Mouse (Mus musculus) adrenal gland, postnatal 10 days (tissue): ENCODE measurements at regions not wholly inside any gene's neighbourhood (a gene's known extent, or its start where the extent isn't known, plus 50 kb on each side); places are given as distances from the start of the nearest gene placed in this dataset.

Source experiments
- DNase-seq: peaks from one replicate; pipeline ENCODE4 v3.0.0; 2021; ENCODE audit warnings: mixed read lengths

- DNase-seq: no peak
Observed at GRCm38 (mm10) chr19:60032667-60033066, 89.2 kb upstream of the Rab11fip2 start.

- no peak for DNase-seq
Observed at GRCm38 (mm10) chr19:60030212-60030788, 86.8 kb upstream of the Rab11fip2 start.

- DNase-seq: no peak
Observed at GRCm38 (mm10) chr19:60029720-60030119, 86.3 kb upstream of the Rab11fip2 start.

GRCm38 (mm10) chr19:60015614-60016300, 72.3 kb upstream of the Rab11fip2 start:
- no peak for DNase-seq

- DNase-seq: no peak
Observed at GRCm38 (mm10) chr19:59995557-59995956, 52.1 kb upstream of the Rab11fip2 start.
